Mouse (Mus musculus) thymus, adult 18-20 months (tissue): ENCODE results near the gene Cyp4a12a.
"Not testable (repeated sequence)": the region's sequence is repeated elsewhere in the genome, so short reads cannot be mapped to it uniquely, and the experiment has no call there.

Experiments used
- DNase-seq, 2 experiments: peaks; one replicate each; pipeline ENCODE4 v3.0.0; 2022; ENCODE audit warnings: mixed read lengths in 2 of 2

Gene Cyp4a12a

GRCm38 (mm10) chr4:115298746-115299145, at the start of gene Cyp4a12a:
Gene Cyp4a12a (plus strand): TSS chr4:115299046.
- not testable (repeated sequence) for DNase-seq

- not testable (repeated sequence) for DNase-seq
Observed at GRCm38 (mm10) chr4:115264687-115265569, 33.9 kb upstream of the Cyp4a12a start.

GRCm38 (mm10) chr4:115278215-115278982, 20.4 kb upstream of the Cyp4a12a start:
- DNase-seq = not testable (repeated sequence)

DNA sequence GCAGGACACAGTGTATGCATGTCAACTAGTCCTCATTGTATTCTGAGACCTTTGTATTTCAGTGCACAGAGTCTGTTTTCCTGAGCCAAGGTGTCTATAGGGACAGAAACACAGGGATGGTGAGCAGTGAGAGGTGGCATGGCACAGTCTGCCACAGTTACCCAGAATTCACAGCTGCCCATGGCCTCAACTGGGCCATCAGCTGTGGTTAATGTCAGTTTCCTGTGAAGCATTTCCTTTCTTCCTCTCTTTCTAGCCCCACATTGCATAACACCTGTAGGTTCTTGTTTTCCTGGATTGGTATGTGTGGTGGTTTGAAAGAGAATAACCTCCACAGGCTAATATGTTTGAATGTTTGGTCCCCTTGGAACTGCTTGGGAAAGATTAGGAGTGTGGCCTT, 18.5 kb upstream of the Cyp4a12a start:
- DNase-seq = no peak

- DNase-seq = not testable (repeated sequence)
Observed at GRCm38 (mm10) chr4:115280779-115281178, 18.1 kb upstream of the Cyp4a12a start.

DNA sequence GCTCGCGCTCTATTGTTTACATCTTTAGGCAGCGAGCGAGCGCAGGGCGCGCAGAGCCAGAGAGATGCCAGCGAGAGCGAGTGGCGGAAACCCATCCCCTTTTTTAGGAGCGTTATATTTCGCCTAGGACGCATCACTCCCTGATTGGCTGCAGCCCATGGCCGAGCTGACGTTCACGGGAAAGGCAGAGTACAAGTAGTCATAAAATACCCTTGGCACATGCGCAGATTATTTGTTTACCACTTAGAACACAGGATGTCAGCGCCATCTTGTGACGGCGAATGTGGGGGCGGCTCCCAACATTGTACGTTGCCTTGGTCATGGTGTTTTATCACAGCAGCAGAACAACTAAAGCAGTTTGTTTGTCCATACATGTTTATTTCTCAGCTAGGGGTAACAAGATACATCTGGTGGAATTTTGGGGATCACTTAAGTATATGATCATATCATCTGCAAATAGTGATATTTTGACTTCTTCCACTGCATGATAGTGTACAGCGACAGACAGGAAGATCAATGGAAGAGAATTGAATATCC, 17.5 kb upstream of the Cyp4a12a start:
- not testable (repeated sequence) for DNase-seq

DNA sequence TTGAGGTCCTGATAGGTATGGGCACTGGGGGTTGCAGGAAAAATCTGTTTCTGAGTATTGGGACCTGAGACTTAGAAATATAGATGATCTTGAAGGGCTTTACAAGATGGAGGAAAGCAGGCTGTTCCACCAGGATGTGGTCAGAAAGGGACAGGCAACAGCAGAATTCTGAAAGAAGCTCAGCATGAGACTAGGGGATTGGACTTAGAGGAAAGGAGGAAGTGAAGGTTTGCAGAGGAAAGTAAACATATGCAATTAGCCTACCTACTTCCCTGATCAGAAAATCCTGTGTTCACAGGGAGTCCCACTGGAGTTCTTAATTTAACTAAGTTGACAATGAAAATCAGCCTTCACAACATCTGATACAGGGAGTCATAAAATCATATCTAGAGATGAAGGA, 26.9 kb downstream of the Cyp4a12a start:
- DNase-seq = not testable (repeated sequence)

- not testable (repeated sequence) for DNase-seq
Observed at GRCm38 (mm10) chr4:115365624-115366023, 66.8 kb downstream of the Cyp4a12a start.

DNA sequence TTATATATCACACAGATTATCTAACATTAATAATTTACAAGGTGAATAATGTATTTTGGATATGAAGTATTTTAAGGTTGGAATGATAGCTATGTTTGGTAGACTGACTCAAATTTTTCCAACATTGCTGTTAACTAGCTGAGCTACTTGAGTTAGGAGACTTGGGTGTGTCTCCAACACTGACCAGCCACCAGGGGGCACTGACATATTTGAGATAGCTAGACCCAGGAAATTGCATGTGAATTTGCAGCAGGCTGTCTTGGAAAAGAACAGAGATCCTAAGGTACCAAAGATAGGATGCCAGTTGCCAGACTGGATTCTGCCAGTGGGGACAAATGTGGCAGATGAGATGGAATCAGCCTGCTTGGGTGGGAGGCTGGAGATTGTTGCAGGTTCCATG, 69.2 kb downstream of the Cyp4a12a start:
- DNase-seq = not testable (repeated sequence)
